Mouse (Mus musculus) hindbrain, postnatal 0 days (tissue): ENCODE data around the gene Fuz. TPM values are rescaled to one million over a fixed set of nuclear protein-coding genes. Genes with fewer than 3 reads are reported as not detected.
"Not testable (repeated sequence)": the region's sequence is repeated elsewhere in the genome, so short reads cannot be mapped to it uniquely, and the experiment has no call there.

Experiments used
- ATAC-seq: fragments of 200-750 bp; cut with Nextera tagmentation; 2 replicates; pipeline ENCODE4 v1.8.0; 2017; ENCODE audit warnings: mild to moderate bottlenecking, moderate TSS enrichment, moderate library complexity
- DNase-seq: peaks from one replicate; pipeline ENCODE4 v3.0.0-alpha.2; 2015; ENCODE audit warnings: low spot score
- H3K27ac ChIP-seq: fragments of 300-500 bp; sonication (generic); 2 replicates; pipeline ENCODE4 v1.5.1; 2014; ENCODE audit warnings: mild to moderate bottlenecking
- H3K27me3 ChIP-seq: fragments of 300-500 bp; sonication (generic); 2 replicates; pipeline ENCODE4 v1.6.1; 2014; ENCODE audit warnings: low read length, mixed read lengths; ENCODE audit not compliant: insufficient read depth
- H3K36me3 ChIP-seq: fragments of 300-500 bp; sonication (generic); 2 replicates; pipeline ENCODE4 v1.6.1; 2014; ENCODE audit warnings: low read length, mixed read lengths; ENCODE audit not compliant: insufficient read depth
- H3K4me1 ChIP-seq: fragments of 300-500 bp; sonication (generic); 2 replicates; pipeline ENCODE4 v1.6.1; 2014; ENCODE audit warnings: antibody characterized with exemption, low read length, mixed read lengths; ENCODE audit not compliant: insufficient read depth
- H3K4me2 ChIP-seq: fragments of 300-500 bp; sonication (generic); 2 replicates; pipeline ENCODE4 v1.6.1; 2014; ENCODE audit warnings: low read depth, mild to moderate bottlenecking, low read length, moderate library complexity, mixed read lengths
- H3K4me3 ChIP-seq: fragments of 300-500 bp; sonication (generic); 2 replicates; pipeline ENCODE4 v1.5.1; 2014; ENCODE audit warnings: low read length
- H3K9ac ChIP-seq: fragments of 300-500 bp; sonication (generic); replicated peaks from 2 replicates; pipeline ENCODE4 v1.6.1; 2014; ENCODE audit warnings: mild to moderate bottlenecking, low read length, moderate library complexity, mixed read lengths
- H3K9me3 ChIP-seq: fragments of 300-500 bp; sonication (generic); 2 replicates; pipeline ENCODE4 v1.6.1; 2016; ENCODE audit warnings: low read length, mixed read lengths
- CTCF ChIP-seq: IDR thresholded peaks from 2 replicates; pipeline ENCODE4 v1.5.1; 2016; ENCODE audit warnings: antibody characterized with exemption, control low read depth, low read depth
- WGBS: fragments of 180-500 bp; shearing (Covaris S2); extraction: QIAGEN DNeasy Blood & Tissue Kit; methylation state at CpG from one replicate; pipeline ENCODE4 v1.1.7; 2014; 5-methylcytosine and 5-hydroxymethylcytosine counted together
- polyA plus RNA-seq: library from polyadenylated mRNA; unstranded; fragments of >200 nt; fragmentation: Nextera tagmentation; extraction: Ambion mirVana; gene quantifications from 2 replicates; pipeline ENCODE4 v1.2.1, GENCODE M21; 2015
- total RNA-seq: library from RNA; depleted of rRNA; stranded (reverse); fragments of >200 nt; gene quantifications from 2 replicates; pipeline ENCODE4 v1.2.3, GENCODE M21; 2014

The Fuz gene
- total and polyA plus RNA-seq, 2 experiments from 2014 or later = 14.5 to 27.8 TPM

DNA sequence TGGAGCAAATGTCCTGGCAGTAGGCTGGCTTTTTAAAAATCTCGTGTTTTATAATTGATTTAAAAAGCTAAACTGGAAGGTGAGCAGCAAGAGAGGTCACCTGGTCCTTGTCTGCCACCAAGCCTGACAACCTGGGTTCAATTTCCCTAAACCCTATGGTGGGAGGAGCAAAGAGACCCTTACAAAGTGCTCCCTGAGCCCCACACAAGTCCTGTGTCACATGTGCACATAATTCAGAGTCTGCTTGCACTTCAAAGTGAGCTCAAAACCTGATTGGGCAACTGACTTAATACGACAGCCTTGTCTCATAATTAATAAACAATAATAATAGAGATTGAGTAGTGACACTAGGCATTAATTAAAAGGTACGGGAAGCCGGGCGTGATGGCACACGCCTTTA is 25.3 kb upstream of the Fuz start:
- H3K9ac ChIP-seq = peak overlapping the region; percentile 99; the same call in 1 of the 2 replicates
- no peaks in the 10 kb centered on the region for H3K36me3 ChIP-seq
- peaks cover 31% of the 10 kb centered on the region for H3K4me1 ChIP-seq
- no peaks in the 10 kb centered on the region for H3K9me3 ChIP-seq
- 72% methylated on average over 6 of the region's 6 CpGs for WGBS
- no peaks in the 10 kb centered on the region for H3K27me3 ChIP-seq
- no peak for DNase-seq
- H3K27ac ChIP-seq = peak overlapping the region; percentile 100
- no peak for ATAC-seq
- H3K4me3 ChIP-seq = no peak overlapping the region
- TF ChIP-seq CTCF = no peak
- H3K4me2 ChIP-seq = peak overlapping the region; percentile 63; the same call in 1 of the 2 replicates

DNA sequence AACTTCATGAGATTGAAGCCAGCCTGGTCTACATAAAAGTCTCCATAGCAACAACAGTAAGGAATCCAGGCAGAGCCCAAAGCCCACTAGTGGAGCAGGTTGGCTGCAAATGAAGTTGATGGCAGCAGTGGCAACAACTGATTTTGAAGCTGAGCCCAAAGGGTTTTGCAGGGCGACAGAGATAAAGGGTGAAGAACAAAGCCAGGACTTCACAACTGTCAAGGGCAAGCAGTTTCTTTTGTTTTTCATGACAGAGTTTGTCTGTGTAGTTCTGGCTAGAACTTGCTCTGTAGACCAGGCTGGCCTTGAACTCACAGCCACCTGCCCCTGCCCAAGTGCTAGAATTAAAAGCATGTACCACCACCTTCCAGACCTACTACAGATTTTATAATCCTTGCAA is 24.7 kb upstream of the Fuz start:
- WGBS = 27% methylated on average over 1 of the region's 1 CpGs
- Histone ChIP-seq H3K36me3 (peaks cover 5% of the 10 kb centered on the region; the same call in 1 of the 2 replicates), H3K9ac (no peak overlapping the region), H3K27me3 (no peaks in the 10 kb centered on the region), H3K9me3 (no peaks in the 10 kb centered on the region), H3K4me2 (no peak overlapping the region), H3K4me3 (no peak overlapping the region), H3K27ac (no peak overlapping the region), H3K4me1 (peaks cover 27% of the 10 kb centered on the region)
- ATAC-seq = no peak
- TF ChIP-seq CTCF = no peak
- no peak for DNase-seq

DNA sequence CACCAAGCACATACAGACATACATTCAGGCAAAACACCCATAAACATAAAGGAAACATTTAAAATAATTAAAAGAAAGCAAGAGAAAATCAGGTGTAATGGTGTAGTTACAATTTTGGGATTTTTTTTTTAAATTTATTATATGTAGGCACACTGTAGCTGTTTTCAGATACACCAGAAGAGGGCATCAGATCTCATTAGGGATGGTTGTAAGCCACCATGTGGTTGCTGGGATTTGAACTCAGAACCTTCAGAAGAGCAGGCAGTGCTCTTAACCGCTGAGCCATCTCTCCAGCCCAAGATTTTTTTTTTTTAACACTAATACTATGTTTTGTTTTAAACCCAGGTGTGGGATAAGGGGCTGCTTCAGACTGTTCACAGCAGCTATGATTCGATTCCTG is 24.1 kb upstream of the Fuz start:
- peak; percentile 22 for TF ChIP-seq CTCF
- DNase-seq, H3K27me3 ChIP-seq, H3K9me3 ChIP-seq, H3K4me3 ChIP-seq, H3K4me2 ChIP-seq, H3K27ac ChIP-seq, ATAC-seq, H3K36me3 ChIP-seq, H3K9ac ChIP-seq: not testable (repeated sequence)
- peaks cover 22% of the 10 kb centered on the region for H3K4me1 ChIP-seq
- 90% methylated on average over 2 of the region's 2 CpGs for WGBS

DNA sequence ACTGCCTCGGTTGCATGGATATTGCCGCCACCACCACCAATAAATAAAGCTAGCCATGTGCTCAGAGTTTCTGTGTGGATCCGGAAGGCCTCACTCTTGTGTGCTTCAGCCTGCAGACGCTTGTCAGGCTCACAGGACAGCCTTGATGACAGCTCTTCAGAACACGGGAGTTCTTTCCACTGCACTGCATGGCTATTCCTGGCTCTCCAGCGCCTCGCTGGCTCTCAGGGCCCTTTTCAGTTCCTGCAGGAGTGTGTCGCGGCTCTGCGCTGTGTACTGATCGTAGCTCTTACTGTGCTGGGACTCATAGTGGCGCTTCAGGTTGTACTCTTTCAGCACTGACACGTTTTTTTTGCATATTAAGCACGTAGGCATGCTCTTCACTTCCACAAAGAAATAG is 18.0 kb upstream of the Fuz start:
- TF ChIP-seq CTCF = no peak
- H3K4me2 ChIP-seq = no peak overlapping the region
- no peak overlapping the region for H3K4me3 ChIP-seq
- ATAC-seq (no peak), DNase-seq (no peak)
- H3K27me3 ChIP-seq = no peaks in the 10 kb centered on the region
- H3K27ac ChIP-seq = no peak overlapping the region
- H3K9ac ChIP-seq = no peak overlapping the region
- no peaks in the 10 kb centered on the region for H3K9me3 ChIP-seq
- peaks cover 63% of the 10 kb centered on the region for H3K36me3 ChIP-seq
- WGBS = 84% methylated on average over 14 of the region's 14 CpGs
- no peaks in the 10 kb centered on the region for H3K4me1 ChIP-seq

DNA sequence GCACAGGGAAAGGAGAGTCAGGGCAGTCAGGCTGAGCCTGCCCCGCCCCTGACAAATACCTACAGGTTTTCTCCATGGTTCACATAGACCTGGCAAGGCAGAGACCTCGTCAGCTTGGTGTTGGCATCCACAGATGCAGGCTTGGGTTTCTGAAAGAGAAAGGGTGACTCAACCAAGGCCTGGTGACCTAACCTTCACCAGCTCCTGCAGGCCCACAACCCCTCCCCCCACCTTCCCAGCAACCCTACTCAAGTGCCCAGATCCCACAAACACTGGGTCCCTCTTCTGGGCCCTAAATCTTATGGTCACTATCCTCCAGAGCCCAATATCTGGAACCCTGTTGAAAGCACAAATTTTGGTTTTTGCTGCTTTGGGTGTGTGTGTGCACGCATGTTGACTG is 12.8 kb upstream of the Fuz start:
- Histone ChIP-seq H3K4me1 (no peaks in the 10 kb centered on the region), H3K27ac (no peak overlapping the region), H3K4me2 (no peak overlapping the region), H3K36me3 (peaks cover 65% of the 10 kb centered on the region), H3K4me3 (no peak overlapping the region), H3K9me3 (no peaks in the 10 kb centered on the region), H3K9ac (no peak overlapping the region), H3K27me3 (no peaks in the 10 kb centered on the region)
- 97% methylated on average over 3 of the region's 3 CpGs for WGBS
- DNase-seq (no peak), ATAC-seq (no peak)
- TF ChIP-seq CTCF = no peak

DNA sequence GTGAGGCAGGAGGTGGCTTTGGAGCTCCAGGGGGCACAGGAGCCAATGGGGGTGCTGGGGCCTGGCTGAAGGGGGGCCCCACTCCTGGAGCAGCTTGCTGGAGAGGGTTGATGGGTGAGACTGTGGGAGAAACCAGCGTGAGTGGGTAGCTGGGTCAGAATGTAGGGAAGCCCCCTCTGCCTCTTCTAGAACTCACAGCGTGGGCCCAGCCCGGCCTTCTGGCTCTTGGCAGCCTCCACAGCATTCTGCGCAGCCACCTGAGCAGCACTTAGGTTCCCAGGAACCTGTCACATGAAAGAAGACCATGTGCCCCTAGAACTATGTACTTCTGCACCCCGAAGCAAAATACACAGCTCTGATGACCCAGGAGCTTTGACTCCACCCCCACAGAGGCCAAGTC is 11.2 kb upstream of the Fuz start:
- no peaks in the 10 kb centered on the region for H3K9me3 ChIP-seq
- WGBS = 92% methylated on average over 5 of the region's 5 CpGs
- H3K36me3 ChIP-seq = peaks cover 52% of the 10 kb centered on the region
- no peaks in the 10 kb centered on the region for H3K4me1 ChIP-seq
- no peak overlapping the region for H3K4me3 ChIP-seq
- H3K27ac ChIP-seq = no peak overlapping the region
- H3K4me2 ChIP-seq = no peak overlapping the region
- no peaks in the 10 kb centered on the region for H3K27me3 ChIP-seq
- no peak for DNase-seq
- H3K9ac ChIP-seq = no peak overlapping the region
- no peak for ATAC-seq
- no peak for TF ChIP-seq CTCF

DNA sequence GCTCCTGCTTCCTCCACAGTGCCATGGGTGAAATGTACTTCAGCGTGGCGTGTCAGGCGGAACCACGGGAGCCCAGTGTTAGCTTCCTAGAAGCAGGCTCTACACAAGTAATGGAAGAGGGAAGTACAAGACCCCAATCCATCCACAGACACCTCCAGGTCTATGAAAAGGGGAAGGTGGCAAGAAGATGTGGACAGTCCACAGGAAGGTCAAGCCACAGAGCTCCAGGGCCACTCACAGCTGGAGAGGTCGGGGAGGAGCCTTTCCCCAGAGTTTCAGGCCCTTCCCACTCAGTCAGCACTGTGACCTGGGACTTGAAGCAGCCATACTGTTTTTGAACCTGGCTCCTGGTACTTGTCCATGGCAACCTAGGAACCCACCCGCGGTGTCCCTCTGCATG is 8.9 kb upstream of the Fuz start:
- no peaks in the 10 kb centered on the region for H3K9me3 ChIP-seq
- no peak overlapping the region for H3K4me3 ChIP-seq
- TF ChIP-seq CTCF = no peak
- H3K27ac ChIP-seq = no peak overlapping the region
- DNase-seq (no peak), ATAC-seq (no peak)
- H3K27me3 ChIP-seq = no peaks in the 10 kb centered on the region
- no peak overlapping the region for H3K9ac ChIP-seq
- H3K36me3 ChIP-seq = peaks cover 29% of the 10 kb centered on the region
- WGBS = 88% methylated on average over 7 of the region's 7 CpGs
- H3K4me1 ChIP-seq = peaks cover 13% of the 10 kb centered on the region
- no peak overlapping the region for H3K4me2 ChIP-seq
